In the genomic region with DNA sequence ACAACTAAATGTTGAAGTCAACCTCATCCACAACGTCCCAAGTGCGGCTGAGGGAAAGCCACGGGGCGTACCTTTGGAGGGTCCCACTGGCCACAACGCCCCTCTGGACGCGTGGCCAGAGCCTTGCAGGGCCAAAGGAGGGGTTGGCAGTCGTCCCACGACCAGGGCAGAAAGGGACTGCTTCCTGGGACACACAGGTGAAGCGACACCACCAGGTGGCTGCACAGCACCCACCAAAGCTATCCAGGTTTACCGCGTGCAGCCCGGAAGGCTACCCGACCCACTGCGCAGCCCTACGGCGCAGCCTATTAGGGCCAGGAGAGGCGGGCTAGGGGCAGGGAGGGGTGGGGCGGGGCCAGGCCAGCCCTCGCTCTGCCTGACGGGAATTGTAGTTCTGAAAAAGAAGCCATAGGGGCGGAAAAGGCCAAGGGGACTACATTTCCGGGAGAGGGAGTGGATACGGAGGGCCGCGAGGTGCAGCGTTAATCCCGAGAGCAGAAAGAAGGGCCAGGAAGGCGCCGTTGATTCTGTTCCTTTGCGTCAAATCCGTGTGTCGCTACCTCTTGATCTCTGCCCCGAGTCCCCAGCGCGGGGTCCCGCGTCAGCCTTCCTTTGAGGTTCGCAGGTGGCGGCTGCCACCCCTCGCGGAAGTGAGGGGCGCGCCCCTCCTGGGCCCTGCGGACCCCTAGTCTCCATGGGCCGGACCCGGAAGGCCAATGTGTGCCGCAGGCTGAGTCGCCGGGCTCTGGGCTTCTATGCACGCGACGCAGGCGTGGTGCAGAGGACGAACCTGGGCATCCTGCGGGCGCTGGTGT, we compare ENCODE assay signal across 8 mouse cellular contexts. TPM values are rescaled to one million over a fixed set of nuclear protein-coding genes. Genes with fewer than 3 reads are reported as not detected.
A peak's percentile ranks its signal among the peaks of the same experiment; 100 is the strongest.
DNase-seq lines count a peak whose midpoint lies in the region; ATAC-seq lines count a peak whose summit lies in the region.

A gene (plus strand): TSS at position 29 of the 815 bp plus-strand sequence.
A gene (minus strand): TSS at position 284 of the 815 bp plus-strand sequence.

- peak within 1 kb of the TSS; percentile 89 for H3K9ac ChIP-seq in hindbrain, embryonic 11.5 days (ENCODE audit: low read depth, low read length)

- peak within 1 kb of the TSS; percentile 91 for H3K27ac ChIP-seq in hindbrain, embryonic 11.5 days (ENCODE audit: low read depth, low read length)

- ATAC-seq in hindbrain, embryonic 11.5 days (ENCODE audit: low FRiP score): peak; percentile 99

- no peaks in the 10 kb centered on the region for H3K36me3 ChIP-seq in hindbrain, embryonic 11.5 days (ENCODE audit: control insufficient read depth, insufficient read depth, low read length)

- H3K4me1 ChIP-seq in hindbrain, embryonic 11.5 days (replicated peaks; ENCODE audit: control insufficient read depth, insufficient read depth, low read length): no peaks in the 10 kb centered on the region

- no peaks in the 10 kb centered on the region for H3K27me3 ChIP-seq in hindbrain, embryonic 11.5 days (ENCODE audit: control insufficient read depth, insufficient read depth, low read length)

- WGBS in hindbrain, embryonic 11.5 days: under 1% methylated on average over 57 of the region's 57 CpGs

- peak; percentile 97 for DNase-seq in Muller cell, postnatal 12 days (ENCODE audit: inconsistent ontology term)
- peak; percentile 95 for DNase-seq in cerebellum, adult 9-11 months
- peak; percentile 85 to 93 for DNase-seq in frontal cortex, adult 2 months (ENCODE audit: extremely low spot score in 1 of 2, low spot score in 1 of 2)
- DNase-seq in hindbrain, embryonic 11.5 days (ENCODE audit: low spot score): peak; percentile 97
- peak; percentile 81 to 90 for DNase-seq in layer of hippocampus, postnatal 10 days (ENCODE audit: low spot score in 2 of 2)
- peak; percentile 94 for DNase-seq in lung, postnatal 10 days
- DNase-seq in ovary, postnatal 36 days (ENCODE audit: low spot score): peak; percentile 90
- peak; percentile 97 for DNase-seq in thymus, postnatal 25 days

- peak within 1 kb of the TSS; percentile 74 for H3K4me2 ChIP-seq in hindbrain, embryonic 11.5 days (replicated peaks; ENCODE audit: low read depth, low read length)

- peak within 1 kb of the TSS; percentile 75 for H3K4me3 ChIP-seq in hindbrain, embryonic 11.5 days (ENCODE audit: low read depth, low read length)

- H3K9me3 ChIP-seq in hindbrain, embryonic 11.5 days (ENCODE audit: control insufficient read depth, low read length): no peaks in the 10 kb centered on the region

RNA-seq across cellular contexts. Expression of the first gene that starts in this region (rescaled TPM):
- polyA plus RNA-seq in frontal cortex, adult 2 months (2012; rRNA removed): 8.5 and 9.3 TPM in 2 replicates
- polyA plus RNA-seq in hindbrain, embryonic 11.5 days (2014; fragmentation: Nextera tagmentation; extraction: Ambion mirVana): 40.8 and 42.4 TPM in 2 replicates
- 10 to 100 TPM; 15.1 to 15.2 TPM for total RNA-seq in layer of hippocampus, postnatal 10 days (2021)

RNA-seq across cellular contexts. Expression of the second gene that starts in this region (rescaled TPM):
- polyA plus RNA-seq in frontal cortex, adult 2 months (2012; rRNA removed): 13.3 and 15.0 TPM in 2 replicates
- polyA plus RNA-seq in hindbrain, embryonic 11.5 days (2014; fragmentation: Nextera tagmentation; extraction: Ambion mirVana): 25.1 and 26.1 TPM in 2 replicates
- 10 to 100 TPM; 14.3 to 15.0 TPM for total RNA-seq in layer of hippocampus, postnatal 10 days (2021)

Comparison
In these comparisons a context has a peak if more than half of its experiments do, and no peak if none do; other contexts are left out.
1. Peak in every context shown above with its lines: DNase-seq, ATAC-seq, H3K4me3 ChIP-seq and H3K27ac ChIP-seq.